Mouse (Mus musculus) ES-Bruce4 (cell line): ENCODE measurements around the gene Atp2a1.

Source experiments
- CTCF ChIP-seq: IDR thresholded peaks from one replicate; pipeline ENCODE4 v1.8.1; 2011; ENCODE audit warnings: low read depth, low read length
- POLR2A ChIP-seq: IDR thresholded peaks from one replicate; pipeline ENCODE4 v1.8.1; 2011; ENCODE audit warnings: low read length; ENCODE audit not compliant: insufficient read depth

DNA sequence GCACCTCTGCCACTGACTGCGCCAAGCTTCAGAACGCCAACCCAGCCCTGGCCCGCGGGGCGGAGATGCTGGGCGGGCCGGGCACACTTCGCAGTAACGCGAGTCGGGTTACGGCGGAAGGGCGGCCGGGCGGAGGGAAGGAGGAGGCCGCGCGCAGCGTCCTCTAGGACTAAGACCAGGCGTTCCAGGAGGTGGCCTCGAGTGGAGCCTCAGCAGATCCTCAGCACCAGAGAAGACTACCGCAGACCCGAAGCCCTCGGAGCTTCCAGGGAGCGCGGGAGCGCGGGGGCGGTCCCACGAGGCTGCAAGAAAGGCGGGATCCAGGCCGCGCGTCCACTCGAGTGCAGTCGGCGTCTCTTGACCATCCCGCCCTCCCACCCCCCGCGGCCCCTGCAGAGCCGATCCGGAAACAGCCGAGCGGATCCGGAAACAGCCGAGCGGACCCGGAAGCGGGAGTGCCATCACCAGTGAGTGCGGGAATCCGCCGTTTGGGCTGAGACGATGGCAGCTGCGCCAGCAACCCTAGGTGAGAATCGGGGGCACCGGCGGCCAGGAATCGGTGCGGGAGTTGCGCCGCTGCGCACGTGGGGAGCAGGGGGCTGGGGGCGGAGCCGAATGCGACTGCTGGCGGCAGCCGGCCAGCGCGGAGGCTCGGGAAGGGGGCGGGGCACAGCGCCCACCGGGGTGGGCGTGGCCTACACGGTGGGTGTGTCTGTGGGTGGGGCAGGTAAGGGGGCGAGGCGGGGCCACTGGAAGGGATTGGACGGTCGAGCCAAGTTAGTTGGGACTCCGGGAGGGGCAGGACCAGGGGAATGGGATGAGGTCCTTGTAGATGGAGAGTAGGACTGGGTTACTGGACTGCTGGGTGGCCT lies 34.0 kb downstream of the Atp2a1 start, which contains the start of gene Rabep2:
- no peak for TF ChIP-seq POLR2A
- no peak for TF ChIP-seq CTCF
